Mouse (Mus musculus): ENCODE measurements at regions not wholly inside any gene's neighbourhood (a gene's known extent, or its start where the extent isn't known, plus 50 kb on each side); places are given as distances from the start of the nearest gene placed in this dataset.
"Not testable (repeated sequence)": the region's sequence is repeated elsewhere in the genome, so short reads cannot be mapped to it uniquely, and the experiment has no call there.

- DNase-seq (ENCODE audit: low spot score): no peak
Measured at GRCm38 (mm10) chr19:19347017-19347416, 236.0 kb upstream of the Rorb start.

GRCm38 (mm10) chr19:19344426-19344811, 233.4 kb upstream of the Rorb start:
- no peak for DNase-seq (ENCODE audit: low spot score)

DNA sequence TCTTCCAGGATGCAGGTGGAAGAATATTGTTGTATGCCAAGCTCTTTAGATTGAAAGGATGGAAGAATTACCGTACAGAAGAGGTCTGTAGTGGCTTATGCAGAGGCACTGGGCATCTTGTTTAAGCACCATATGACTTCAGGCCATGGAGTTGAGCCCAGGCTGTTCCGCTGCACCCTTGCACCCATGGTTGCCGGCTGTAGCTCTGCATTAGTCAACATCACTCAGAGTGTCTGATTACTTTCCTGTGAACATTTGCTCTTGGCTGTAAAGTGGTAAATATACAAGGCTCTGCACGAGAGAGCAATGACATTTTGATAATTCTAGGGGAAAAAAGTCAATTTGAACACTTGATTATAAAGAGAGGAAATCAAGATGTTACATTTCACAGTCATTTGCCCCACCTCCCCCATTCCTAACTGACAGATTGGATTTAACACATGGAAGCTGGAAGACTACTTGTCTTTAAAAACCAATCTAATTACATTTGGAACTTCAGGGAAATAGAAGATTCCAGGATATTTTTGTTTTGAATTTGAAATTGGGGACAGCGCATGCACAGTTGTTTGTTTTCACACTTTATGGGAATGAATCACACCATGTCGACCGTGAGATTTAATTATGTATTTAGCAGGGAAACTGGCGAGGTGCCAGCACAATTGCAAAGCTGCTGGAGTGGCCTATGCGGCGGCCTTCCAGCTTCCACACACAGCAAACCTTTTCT, 232.9 kb upstream of the Rorb start:
- DNase-seq (ENCODE audit: low spot score): no peak

- DNase-seq (ENCODE audit: low spot score): not testable (repeated sequence)
Measured at GRCm38 (mm10) chr19:19307142-19307541, 196.1 kb upstream of the Rorb start.

DNA sequence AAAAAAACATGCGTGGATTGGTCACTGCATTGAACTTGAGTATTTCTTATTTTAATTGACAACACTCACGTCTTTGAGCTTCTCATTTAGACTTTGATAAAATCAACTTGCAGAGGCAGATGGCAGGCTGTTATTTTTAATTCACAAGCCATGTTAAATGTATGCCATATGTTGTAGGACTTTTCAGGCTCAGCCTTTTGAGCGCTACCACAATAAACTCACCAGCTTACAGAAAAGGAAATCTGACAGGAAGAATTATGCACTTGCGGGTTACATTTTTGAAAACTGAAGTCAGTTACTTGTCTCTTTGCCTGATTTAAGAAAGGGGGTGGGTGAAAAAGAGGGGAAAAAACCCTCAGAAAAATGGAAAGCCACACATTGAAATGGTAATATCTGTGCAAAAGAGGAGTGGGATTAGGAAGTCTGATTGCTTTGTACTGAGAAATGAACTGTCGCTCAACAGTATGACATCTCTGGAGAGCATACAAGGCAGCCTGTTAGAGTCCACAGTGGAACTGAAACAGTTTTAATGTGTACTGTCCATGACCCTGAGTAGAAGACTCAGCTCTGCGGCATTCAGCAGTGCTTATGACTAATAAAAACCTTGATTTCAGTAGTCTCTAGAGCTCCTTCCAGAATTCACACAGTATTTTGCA, 195.6 kb upstream of the Rorb start:
- no peak for DNase-seq (ENCODE audit: low spot score)

GRCm38 (mm10) chr19:19285864-19286263, 174.9 kb upstream of the Rorb start:
- not testable (repeated sequence) for DNase-seq (ENCODE audit: low spot score)

- no peak for DNase-seq (ENCODE audit: low spot score)
Measured at GRCm38 (mm10) chr19:19246837-19247560, 136.0 kb upstream of the Rorb start.

DNA sequence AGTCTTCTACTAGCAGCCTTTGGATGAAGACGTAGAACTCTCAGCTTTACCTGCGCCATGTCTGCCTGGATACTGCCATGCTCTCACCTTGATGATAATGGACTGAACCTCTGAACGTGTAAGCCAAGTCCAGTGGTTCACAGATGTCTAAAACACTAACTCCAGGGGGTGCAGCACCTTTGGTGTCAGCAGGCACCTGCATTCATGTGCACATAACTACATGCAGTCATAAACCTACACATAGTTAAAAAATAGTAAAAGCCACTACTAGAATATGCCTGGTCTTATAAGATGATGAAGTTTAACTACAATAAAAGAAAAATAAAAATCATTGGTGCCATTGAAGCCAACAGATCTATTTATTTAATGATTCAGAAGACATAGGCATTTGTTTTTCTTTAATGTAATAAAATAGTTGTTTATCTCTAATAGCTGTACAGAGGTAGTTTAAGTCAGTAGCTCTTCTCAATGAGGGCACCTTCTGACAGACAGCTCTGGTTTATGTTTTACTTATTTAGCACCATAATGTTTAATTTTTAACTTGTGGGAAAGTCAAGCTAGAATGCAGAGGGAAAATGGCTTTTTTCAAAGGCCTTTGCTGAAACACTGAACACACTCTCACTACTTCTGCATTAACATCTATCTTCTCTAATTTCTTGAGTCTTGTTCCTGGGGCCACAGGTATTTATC, 118.5 kb upstream of the Rorb start:
- DNase-seq (ENCODE audit: low spot score): no peak

GRCm38 (mm10) chr19:19220826-19221225, 109.8 kb upstream of the Rorb start:
- DNase-seq (ENCODE audit: low spot score): no peak

DNA sequence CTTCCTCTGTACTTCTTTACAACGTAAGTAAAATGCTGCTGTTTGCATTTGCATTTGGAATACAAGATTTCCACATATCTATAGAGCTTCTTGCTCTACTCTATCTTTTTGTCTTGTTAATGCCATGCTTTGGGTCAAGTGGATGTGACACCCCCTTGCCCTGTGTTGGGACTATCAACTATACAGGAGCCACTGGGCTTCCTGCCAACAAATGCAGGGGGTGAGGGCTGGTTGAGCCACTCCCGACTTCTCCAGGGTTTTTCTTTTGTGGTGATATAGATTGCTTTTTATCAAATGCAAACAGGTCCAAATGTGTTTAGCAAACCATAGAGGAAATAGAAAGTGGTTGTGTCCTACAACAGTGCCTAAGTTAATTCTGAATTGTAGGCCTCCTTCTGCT, 108.4 kb upstream of the Rorb start:
- no peak for DNase-seq (ENCODE audit: low spot score)

DNA sequence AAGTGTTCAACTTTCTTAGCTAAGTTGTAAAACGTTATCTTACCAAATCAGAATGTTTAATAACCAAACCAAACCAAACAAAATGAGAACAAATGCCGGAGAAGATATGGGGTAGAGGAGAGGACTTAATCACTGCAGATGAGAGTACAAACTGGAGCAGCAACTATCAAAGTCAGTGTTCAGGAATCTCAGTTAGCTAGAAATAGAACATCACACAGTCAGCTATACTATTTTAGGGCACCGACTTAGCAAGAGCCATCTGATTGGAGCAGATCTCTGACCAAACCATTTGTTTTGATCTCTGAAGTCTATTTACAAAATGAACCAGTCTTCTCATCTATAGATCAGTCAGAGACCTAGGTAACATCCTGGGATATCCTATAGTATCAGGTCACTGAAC, 107.7 kb upstream of the Rorb start:
- DNase-seq (ENCODE audit: low spot score): no peak

DNA sequence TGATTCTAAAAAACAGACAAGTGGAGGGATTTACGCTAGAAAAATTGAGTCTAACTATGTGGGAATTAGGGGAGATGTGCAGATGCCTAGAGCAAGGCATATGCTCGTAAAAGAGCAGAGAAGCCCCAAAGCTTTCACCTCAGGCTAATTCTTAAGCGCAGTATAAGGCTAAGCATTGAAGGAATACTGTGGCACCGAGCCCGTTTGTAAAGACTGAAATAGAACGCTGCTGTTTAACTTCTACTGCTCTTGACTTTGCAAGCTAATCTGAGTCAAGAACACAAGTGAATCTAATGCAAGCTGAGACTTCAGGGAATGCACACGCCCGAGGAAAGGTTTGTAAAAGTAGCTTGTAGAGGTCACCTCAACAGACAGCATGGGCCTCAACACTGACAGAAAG, 88.5 kb upstream of the Rorb start:
- DNase-seq (ENCODE audit: low spot score): no peak

DNA sequence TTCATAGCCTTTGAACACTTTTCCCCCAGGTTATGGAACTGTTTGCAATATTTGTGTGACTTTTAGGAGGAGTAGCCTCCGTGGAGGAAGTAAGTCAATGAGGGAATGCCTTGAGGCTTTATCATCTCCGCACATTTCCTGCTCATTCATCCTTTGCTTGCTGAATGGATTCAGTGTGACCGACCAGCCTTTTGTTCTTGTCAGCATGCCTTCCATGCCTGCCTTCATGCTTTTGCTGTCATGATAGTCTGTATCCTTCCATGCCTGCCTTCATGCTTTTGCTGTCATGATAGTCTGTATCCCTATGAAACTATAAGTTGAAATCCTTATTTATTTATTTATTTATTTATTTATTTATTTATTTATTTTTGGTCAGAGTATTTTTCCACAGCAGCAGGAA, 87.8 kb upstream of the Rorb start:
- DNase-seq (ENCODE audit: low spot score): no peak

- DNase-seq (ENCODE audit: low spot score): peak; percentile 12
Measured at GRCm38 (mm10) chr19:19194728-19195127, 83.7 kb upstream of the Rorb start.

GRCm38 (mm10) chr19:19194306-19194705, 83.3 kb upstream of the Rorb start:
- DNase-seq (ENCODE audit: low spot score): no peak

- no peak for DNase-seq (ENCODE audit: low spot score)
Measured at GRCm38 (mm10) chr19:19172767-19173166, 61.8 kb upstream of the Rorb start.

DNA sequence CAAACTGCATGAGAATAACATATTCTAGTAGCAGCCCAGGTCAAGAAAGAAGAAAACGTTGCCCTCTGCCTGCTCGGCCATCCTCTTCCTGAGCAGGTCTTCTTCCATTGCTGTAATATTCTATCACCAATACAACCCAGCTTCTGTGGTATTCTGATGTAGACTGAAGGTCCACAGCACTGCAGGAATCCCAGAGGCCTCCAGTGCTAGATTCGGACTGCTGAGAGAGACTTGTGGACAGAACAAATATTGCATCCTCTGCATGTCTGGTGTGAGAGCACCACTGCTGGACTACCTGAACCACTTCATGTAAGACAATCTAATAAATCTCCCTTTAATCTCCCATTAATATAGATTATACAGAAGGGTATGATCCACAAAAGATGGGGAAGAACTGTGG, 59.8 kb upstream of the Rorb start:
- DNase-seq (ENCODE audit: low spot score): no peak
